Mouse (Mus musculus): ENCODE results near the gene Klk1b26. TPM values are rescaled to one million over a fixed set of nuclear protein-coding genes. Genes with fewer than 3 reads are reported as not detected.

The Klk1b26 gene
- 1.6 TPM for polyA plus RNA-seq (2015; fragmentation: Illumina TruSeq; extraction: RNeasy Lipid Tissue Mini Kit (QIAGEN cat#74804); ENCODE audit: insufficient read depth, low read depth, low replicate concordance)

DNA sequence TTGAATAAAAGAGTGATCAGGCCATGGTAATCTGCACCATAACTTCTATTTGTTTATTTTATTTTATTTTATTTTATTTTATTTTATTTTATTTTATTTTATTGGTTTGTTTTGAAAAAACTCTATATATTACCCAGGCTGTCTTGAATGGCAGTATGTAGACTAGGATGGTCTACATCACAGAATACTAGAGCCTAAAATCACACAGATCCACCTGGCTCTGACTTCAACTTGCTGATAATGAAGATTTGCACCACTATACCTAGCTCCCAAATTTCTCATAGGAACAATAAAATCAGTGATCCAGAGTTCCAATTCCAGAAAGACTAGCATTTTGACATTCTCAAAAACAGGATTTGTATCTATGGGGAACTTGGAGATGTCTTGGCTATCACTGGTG lies at the start of gene Klk1b26:
Gene Klk1b26, plus strand, starts transcription at position 301 of the 400 bp plus-strand sequence.

GRCm38 (mm10) chr7:43966451-43966850 lies 45.5 kb upstream of the Klk1b26 start, which contains the start of gene Klk1b1:
Gene Klk1b1 (plus strand): TSS chr7:43966751.

DNA sequence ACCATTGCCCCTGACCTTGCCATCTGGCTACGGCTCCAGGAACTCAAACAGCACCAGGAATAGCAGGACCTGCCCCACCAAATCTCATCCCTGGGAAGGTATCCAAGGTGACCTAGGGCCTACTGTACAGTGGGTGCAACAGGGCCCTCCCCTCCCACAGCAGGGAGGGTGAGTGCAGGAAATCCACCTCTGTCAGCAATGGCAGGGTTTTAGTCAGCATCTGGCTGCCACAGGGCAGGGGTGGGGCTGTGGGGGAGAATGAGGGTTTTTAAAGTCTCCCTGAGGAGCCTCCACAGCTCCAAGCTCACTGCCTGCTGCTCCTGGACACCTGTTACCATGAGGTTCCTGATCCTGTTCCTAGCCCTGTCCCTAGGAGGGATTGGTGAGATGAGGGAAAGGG lies 36.2 kb upstream of the Klk1b26 start, which contains the start of gene Klk1b9:
Gene Klk1b9, plus strand, starts transcription at position 301 of the 400 bp plus-strand sequence.

GRCm38 (mm10) chr7:43995577-43995976 lies 16.4 kb upstream of the Klk1b26 start, which contains the start of gene Klk1b11:
Gene Klk1b11 (plus strand): TSS chr7:43995877.

DNA sequence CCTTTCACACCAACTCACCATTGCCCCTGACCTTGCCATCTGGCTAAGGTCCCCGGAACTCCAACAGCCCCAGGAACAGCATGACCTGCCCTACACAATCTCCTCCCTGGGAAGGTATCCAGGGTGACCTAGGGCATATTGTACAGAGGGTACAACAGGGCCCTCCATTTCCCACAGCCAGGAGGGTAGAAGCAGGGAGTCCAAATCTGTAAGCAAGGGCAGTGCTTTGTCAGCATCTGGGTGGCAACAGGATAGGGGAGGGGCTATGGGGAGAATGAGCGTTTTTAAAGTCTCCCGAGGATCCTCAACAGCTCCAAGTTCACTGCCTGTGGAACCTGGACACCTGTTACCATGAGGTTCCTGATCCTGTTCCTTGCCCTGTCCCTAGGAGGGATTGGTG lies 40.0 kb downstream of the Klk1b26 start, which contains the start of gene Klk1b27:
Gene Klk1b27, plus strand, starts transcription at position 301 of the 400 bp plus-strand sequence.

Other genes starting within 250 kb of the Klk1b26 start
- not detected for gene Klk12, start 243.3 kb upstream of the Klk1b26 start, polyA plus RNA-seq (2015; fragmentation: Illumina TruSeq; extraction: RNeasy Lipid Tissue Mini Kit (QIAGEN cat#74804); ENCODE audit: insufficient read depth, low read depth, low replicate concordance)
- gene Klk11, start 237.6 kb upstream of the Klk1b26 start, polyA plus RNA-seq (2015; fragmentation: Illumina TruSeq; extraction: RNeasy Lipid Tissue Mini Kit (QIAGEN cat#74804); ENCODE audit: insufficient read depth, low read depth, low replicate concordance): not detected
- gene Klk10, start 231.1 kb upstream of the Klk1b26 start, polyA plus RNA-seq (2015; fragmentation: Illumina TruSeq; extraction: RNeasy Lipid Tissue Mini Kit (QIAGEN cat#74804); ENCODE audit: insufficient read depth, low read depth, low replicate concordance): not detected
- not detected for gene Klk9, start 220.3 kb upstream of the Klk1b26 start, polyA plus RNA-seq (2015; fragmentation: Illumina TruSeq; extraction: RNeasy Lipid Tissue Mini Kit (QIAGEN cat#74804); ENCODE audit: insufficient read depth, low read depth, low replicate concordance)
- 2.5 TPM for gene Klk8, start 214.6 kb upstream of the Klk1b26 start, polyA plus RNA-seq (2015; fragmentation: Illumina TruSeq; extraction: RNeasy Lipid Tissue Mini Kit (QIAGEN cat#74804); ENCODE audit: insufficient read depth, low read depth, low replicate concordance)
- gene Klk7, start 200.9 kb upstream of the Klk1b26 start, polyA plus RNA-seq (2015; fragmentation: Illumina TruSeq; extraction: RNeasy Lipid Tissue Mini Kit (QIAGEN cat#74804); ENCODE audit: insufficient read depth, low read depth, low replicate concordance): not detected
- not detected for gene Klk6, start 187.7 kb upstream of the Klk1b26 start, polyA plus RNA-seq (2015; fragmentation: Illumina TruSeq; extraction: RNeasy Lipid Tissue Mini Kit (QIAGEN cat#74804); ENCODE audit: insufficient read depth, low read depth, low replicate concordance)
- not detected for gene Klk5, start 170.2 kb upstream of the Klk1b26 start, polyA plus RNA-seq (2015; fragmentation: Illumina TruSeq; extraction: RNeasy Lipid Tissue Mini Kit (QIAGEN cat#74804); ENCODE audit: insufficient read depth, low read depth, low replicate concordance)
- gene Klk4, start 131.0 kb upstream of the Klk1b26 start, polyA plus RNA-seq (2015; fragmentation: Illumina TruSeq; extraction: RNeasy Lipid Tissue Mini Kit (QIAGEN cat#74804); ENCODE audit: insufficient read depth, low read depth, low replicate concordance): not detected
- not detected for gene Klk15, start 78.4 kb upstream of the Klk1b26 start, polyA plus RNA-seq (2015; fragmentation: Illumina TruSeq; extraction: RNeasy Lipid Tissue Mini Kit (QIAGEN cat#74804); ENCODE audit: insufficient read depth, low read depth, low replicate concordance)
- gene Klk1b8, start 61.5 kb upstream of the Klk1b26 start, polyA plus RNA-seq (2015; fragmentation: Illumina TruSeq; extraction: RNeasy Lipid Tissue Mini Kit (QIAGEN cat#74804); ENCODE audit: insufficient read depth, low read depth, low replicate concordance): 4.6 TPM
- not detected for gene Klk1b1, start 45.4 kb upstream of the Klk1b26 start, polyA plus RNA-seq (2015; fragmentation: Illumina TruSeq; extraction: RNeasy Lipid Tissue Mini Kit (QIAGEN cat#74804); ENCODE audit: insufficient read depth, low read depth, low replicate concordance)
- not detected for gene Klk1b9, start 36.1 kb upstream of the Klk1b26 start, polyA plus RNA-seq (2015; fragmentation: Illumina TruSeq; extraction: RNeasy Lipid Tissue Mini Kit (QIAGEN cat#74804); ENCODE audit: insufficient read depth, low read depth, low replicate concordance)
- gene Klk1b11, start 16.3 kb upstream of the Klk1b26 start, polyA plus RNA-seq (2015; fragmentation: Illumina TruSeq; extraction: RNeasy Lipid Tissue Mini Kit (QIAGEN cat#74804); ENCODE audit: insufficient read depth, low read depth, low replicate concordance): 4.9 TPM
- gene Klk1b27, start 40.1 kb downstream of the Klk1b26 start, polyA plus RNA-seq (2015; fragmentation: Illumina TruSeq; extraction: RNeasy Lipid Tissue Mini Kit (QIAGEN cat#74804); ENCODE audit: insufficient read depth, low read depth, low replicate concordance): 1.0 TPM
- not detected for gene Klk1b21, start 90.2 kb downstream of the Klk1b26 start, polyA plus RNA-seq (2015; fragmentation: Illumina TruSeq; extraction: RNeasy Lipid Tissue Mini Kit (QIAGEN cat#74804); ENCODE audit: insufficient read depth, low read depth, low replicate concordance)
- not detected for gene Klk1b22, start 100.5 kb downstream of the Klk1b26 start, polyA plus RNA-seq (2015; fragmentation: Illumina TruSeq; extraction: RNeasy Lipid Tissue Mini Kit (QIAGEN cat#74804); ENCODE audit: insufficient read depth, low read depth, low replicate concordance)
- not detected for gene Klk1b16, start 124.6 kb downstream of the Klk1b26 start, polyA plus RNA-seq (2015; fragmentation: Illumina TruSeq; extraction: RNeasy Lipid Tissue Mini Kit (QIAGEN cat#74804); ENCODE audit: insufficient read depth, low read depth, low replicate concordance)
- gene Klk1b24, start 176.1 kb downstream of the Klk1b26 start, polyA plus RNA-seq (2015; fragmentation: Illumina TruSeq; extraction: RNeasy Lipid Tissue Mini Kit (QIAGEN cat#74804); ENCODE audit: insufficient read depth, low read depth, low replicate concordance): 8.0 TPM
- gene Klk1b3, start 186.0 kb downstream of the Klk1b26 start, polyA plus RNA-seq (2015; fragmentation: Illumina TruSeq; extraction: RNeasy Lipid Tissue Mini Kit (QIAGEN cat#74804); ENCODE audit: insufficient read depth, low read depth, low replicate concordance): 12.3 TPM
- 12.1 TPM for gene Klk1b4, start 195.3 kb downstream of the Klk1b26 start, polyA plus RNA-seq (2015; fragmentation: Illumina TruSeq; extraction: RNeasy Lipid Tissue Mini Kit (QIAGEN cat#74804); ENCODE audit: insufficient read depth, low read depth, low replicate concordance)
- gene Klk1b5, start 203.8 kb downstream of the Klk1b26 start, polyA plus RNA-seq (2015; fragmentation: Illumina TruSeq; extraction: RNeasy Lipid Tissue Mini Kit (QIAGEN cat#74804); ENCODE audit: insufficient read depth, low read depth, low replicate concordance): 50.2 TPM
- 6,154 TPM for gene Klk1, start 213.2 kb downstream of the Klk1b26 start, polyA plus RNA-seq (2015; fragmentation: Illumina TruSeq; extraction: RNeasy Lipid Tissue Mini Kit (QIAGEN cat#74804); ENCODE audit: insufficient read depth, low read depth, low replicate concordance)
- not detected for gene Gm36864, start 224.0 kb downstream of the Klk1b26 start, polyA plus RNA-seq (2015; fragmentation: Illumina TruSeq; extraction: RNeasy Lipid Tissue Mini Kit (QIAGEN cat#74804); ENCODE audit: insufficient read depth, low read depth, low replicate concordance)
- 0.65 TPM for gene 1700028J19Rik, start 234.5 kb downstream of the Klk1b26 start, polyA plus RNA-seq (2015; fragmentation: Illumina TruSeq; extraction: RNeasy Lipid Tissue Mini Kit (QIAGEN cat#74804); ENCODE audit: insufficient read depth, low read depth, low replicate concordance)
- 32.6 TPM for gene 2410002F23Rik, start 234.6 kb downstream of the Klk1b26 start, polyA plus RNA-seq (2015; fragmentation: Illumina TruSeq; extraction: RNeasy Lipid Tissue Mini Kit (QIAGEN cat#74804); ENCODE audit: insufficient read depth, low read depth, low replicate concordance)
- gene Acp4, start 245.2 kb downstream of the Klk1b26 start, polyA plus RNA-seq (2015; fragmentation: Illumina TruSeq; extraction: RNeasy Lipid Tissue Mini Kit (QIAGEN cat#74804); ENCODE audit: insufficient read depth, low read depth, low replicate concordance): not detected
- not detected for gene Gm15517, start 249.3 kb downstream of the Klk1b26 start, polyA plus RNA-seq (2015; fragmentation: Illumina TruSeq; extraction: RNeasy Lipid Tissue Mini Kit (QIAGEN cat#74804); ENCODE audit: insufficient read depth, low read depth, low replicate concordance)